Mouse (Mus musculus) hematopoietic stem cell, adult 5-6 weeks (primary cell): Measurements from ENCODE around the gene Nell2. TPM values are rescaled to one million over a fixed set of nuclear protein-coding genes. Genes with fewer than 3 reads are reported as not detected.
"Not testable (repeated sequence)": the region's sequence is repeated elsewhere in the genome, so short reads cannot be mapped to it uniquely, and the experiment has no call there.

Experiments used
- ATAC-seq, 2 experiments: fragments of 125-278 bp in 1 of 2; replicated peaks in 1 of 2; 2 replicates each; pipeline ENCODE4 v1.8.0; 2016 to 2017; ENCODE audit warnings: inconsistent platforms in 2 of 2, mild to moderate bottlenecking in 2 of 2, moderate number of reproducible peaks in 2 of 2, low read depth in 1 of 2, moderate TSS enrichment in 1 of 2; ENCODE audit not compliant: low FRiP score in 2 of 2, poor library complexity in 2 of 2, severe bottlenecking in 2 of 2, insufficient read depth in 1 of 2, low TSS enrichment in 1 of 2
- total RNA-seq: library from RNA; stranded (forward); fragments of 172-1452, 232-1000 nt; gene quantifications from 2 replicates; pipeline ENCODE4 v1.2.3, GENCODE M21; 2017

Gene Nell2
- total RNA-seq, 1 experiment from 2014 or later: not detected

GRCm38 (mm10) chr15:95304102-95304501, 224.3 kb downstream of the Nell2 start:
- no peak for ATAC-seq

- ATAC-seq: no peak
These were observed 231.8 kb downstream of the Nell2 start for GRCm38 (mm10) chr15:95296561-95296960.

- no peak for ATAC-seq
These were observed 239.3 kb downstream of the Nell2 start for GRCm38 (mm10) chr15:95289047-95289446.

GRCm38 (mm10) chr15:95285199-95285598, 243.2 kb downstream of the Nell2 start:
- no peak for ATAC-seq

GRCm38 (mm10) chr15:95280986-95281385, 247.4 kb downstream of the Nell2 start:
- no peak for ATAC-seq

GRCm38 (mm10) chr15:95278001-95278400, 250.4 kb downstream of the Nell2 start:
- no peak for ATAC-seq

- ATAC-seq: no peak
These were observed 251.8 kb downstream of the Nell2 start for GRCm38 (mm10) chr15:95276556-95276955.

GRCm38 (mm10) chr15:95275553-95275952, 252.8 kb downstream of the Nell2 start:
- no peak for ATAC-seq

- no peak for ATAC-seq
These were observed 255.1 kb downstream of the Nell2 start for GRCm38 (mm10) chr15:95273236-95273635.

- ATAC-seq: no peak
These were observed 256.2 kb downstream of the Nell2 start for GRCm38 (mm10) chr15:95272167-95272566.

- ATAC-seq: no peak
These were observed 268.5 kb downstream of the Nell2 start for GRCm38 (mm10) chr15:95259671-95260450.

- ATAC-seq: no peak
These were observed 271.2 kb downstream of the Nell2 start for GRCm38 (mm10) chr15:95257131-95257530.

GRCm38 (mm10) chr15:95245516-95245915, 282.8 kb downstream of the Nell2 start:
- ATAC-seq: no peak

GRCm38 (mm10) chr15:95243876-95244275, 284.5 kb downstream of the Nell2 start:
- no peak for ATAC-seq

GRCm38 (mm10) chr15:95241161-95241560, 287.2 kb downstream of the Nell2 start:
- ATAC-seq: no peak

GRCm38 (mm10) chr15:95237021-95237420, 291.3 kb downstream of the Nell2 start:
- not testable (repeated sequence) for ATAC-seq

- ATAC-seq: no peak
These were observed 291.9 kb downstream of the Nell2 start for GRCm38 (mm10) chr15:95236509-95236908.

- no peak for ATAC-seq
These were observed 297.2 kb downstream of the Nell2 start for GRCm38 (mm10) chr15:95231171-95231570.
